Mouse (Mus musculus): ENCODE results near the gene Mms22l.

DNA sequence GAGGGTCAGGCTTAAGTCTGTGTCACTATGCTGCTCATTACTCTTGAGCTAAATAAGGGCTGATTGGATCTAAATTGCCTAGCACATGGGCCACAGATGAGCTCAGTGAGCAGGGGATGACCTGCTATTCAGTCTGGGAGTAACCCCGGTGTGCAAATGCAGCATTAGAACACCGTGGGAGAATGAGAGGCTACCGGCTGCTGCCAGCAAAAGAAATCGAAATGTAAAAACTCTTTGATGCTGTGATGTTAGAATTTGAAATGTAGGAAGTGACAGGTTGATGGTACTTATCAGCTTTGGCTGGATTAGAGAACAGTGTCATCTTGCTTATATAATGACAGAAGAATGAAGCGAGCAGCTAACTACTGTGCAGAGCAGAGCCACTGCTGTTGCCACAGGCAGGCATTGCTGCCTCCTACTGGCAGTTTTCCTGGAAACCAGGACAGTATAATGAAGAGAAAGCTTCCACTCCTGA, 48.5 kb downstream of the Mms22l start:
- TF ChIP-seq EP300 (IDR thresholded peaks at IDR 0.05; ENCODE audit: insufficient read depth, low read depth, low read length) (no peak), CTCF (IDR thresholded peaks at IDR 0.05) (peak; percentile 52)

Data from heart, adult 2 months (tissue).